In genomic region chr15:63340322-63341060, GRCm38 (mm10) we compare ENCODE assay signal across 9 mouse cellular contexts.
DNase-seq lines count a peak whose midpoint lies in the region; ATAC-seq and TF ChIP-seq lines count a peak whose summit lies in the region.
"Had no signal": no experiment of that assay in that cellular context is flagged by ENCODE, and none has a peak within 500 bp of the region (broad histone marks: within the 10 kb centered on the region; RNA-seq: fewer than 3 reads in every experiment).

No protein-coding gene starts in this region.

- H3K27me3 ChIP-seq in midbrain, postnatal 0 days (ENCODE audit: insufficient read depth, low read length) = no peaks in the 10 kb centered on the region
- H3K27me3 ChIP-seq in midbrain, embryonic 11.5 days (ENCODE audit: control insufficient read depth, insufficient read depth, low read length) = no peaks in the 10 kb centered on the region
- no peaks in the 10 kb centered on the region for H3K27me3 ChIP-seq in embryonic facial prominence, embryonic 14.5 days (replicated peaks; ENCODE audit: control insufficient read depth, insufficient read depth, low read length)
- H3K27me3 ChIP-seq in heart, embryonic 13.5 days (replicated peaks) = no peaks in the 10 kb centered on the region
- H3K27me3 ChIP-seq: liver, embryonic 13.5 days had no signal

- no peak overlapping the region for H3K27ac ChIP-seq in midbrain, postnatal 0 days (ENCODE audit: low read depth, low read length)
- H3K27ac ChIP-seq in midbrain, embryonic 11.5 days (ENCODE audit: low read depth, low read length) = no peak overlapping the region
- H3K27ac ChIP-seq in embryonic facial prominence, embryonic 14.5 days (replicated peaks; ENCODE audit: low read depth, low read length) = peak overlapping the region; percentile 16; the same call in 1 of the 2 replicates
- H3K27ac ChIP-seq in heart, embryonic 13.5 days (replicated peaks) = peak overlapping the region; percentile 70
- H3K27ac ChIP-seq: liver, embryonic 13.5 days had no signal

- no peaks in the 10 kb centered on the region for H3K9me3 ChIP-seq in midbrain, postnatal 0 days (ENCODE audit: low read length)
- no peaks in the 10 kb centered on the region for H3K9me3 ChIP-seq in midbrain, embryonic 11.5 days (ENCODE audit: control insufficient read depth, low read length)
- H3K9me3 ChIP-seq in embryonic facial prominence, embryonic 14.5 days (ENCODE audit: control insufficient read depth, low read length) = 0 out of 2 replicates have a peak, but pooled peaks cover 4% of the 10 kb centered on the region
- H3K9me3 ChIP-seq in heart, embryonic 13.5 days = no peaks in the 10 kb centered on the region
- H3K9me3 ChIP-seq: liver, embryonic 13.5 days had no signal

- H3K4me1 ChIP-seq in midbrain, postnatal 0 days (ENCODE audit: insufficient read depth, low read length) = no peaks in the 10 kb centered on the region
- no peaks in the 10 kb centered on the region for H3K4me1 ChIP-seq in midbrain, embryonic 11.5 days (ENCODE audit: control insufficient read depth, insufficient read depth, low read length)
- H3K4me1 ChIP-seq in embryonic facial prominence, embryonic 14.5 days (ENCODE audit: control insufficient read depth, insufficient read depth, low read length) = peaks cover 13% of the 10 kb centered on the region
- peaks cover 23% of the 10 kb centered on the region for H3K4me1 ChIP-seq in heart, embryonic 13.5 days

- ATAC-seq in midbrain, postnatal 0 days (ENCODE audit: low FRiP score) = peak; percentile 27; the same call in 1 of the 2 replicates
- no peak for ATAC-seq in midbrain, embryonic 11.5 days (ENCODE audit: low FRiP score)
- ATAC-seq in embryonic facial prominence, embryonic 14.5 days (ENCODE audit: low read depth) = peak; percentile 98
- ATAC-seq in heart, embryonic 13.5 days (ENCODE audit: extremely low read depth, insufficient number of reproducible peaks, low FRiP score, low TSS enrichment) = no peak

- H3K4me2 ChIP-seq in midbrain, postnatal 0 days (ENCODE audit: low read depth, low read length, poor library complexity, severe bottlenecking) = no peak overlapping the region
- H3K4me2 ChIP-seq in midbrain, embryonic 11.5 days = no peak overlapping the region
- no peak overlapping the region for H3K4me2 ChIP-seq in embryonic facial prominence, embryonic 14.5 days (ENCODE audit: low read depth, low read length)
- H3K4me2 ChIP-seq in heart, embryonic 13.5 days = peak overlapping the region; percentile 19; the same call in 1 of the 2 replicates
- H3K4me2 ChIP-seq: liver, embryonic 13.5 days had no signal

- peak; percentile 77 for DNase-seq in midbrain, postnatal 0 days (ENCODE audit: low spot score)
- no peak for DNase-seq in midbrain, embryonic 11.5 days (ENCODE audit: low spot score, missing footprints)
- peak; percentile 98 for DNase-seq in embryonic facial prominence, embryonic 14.5 days (ENCODE audit: low spot score)
- DNase-seq in kidney, postnatal 14 days = peak; percentile 77
- peak; percentile 65 for DNase-seq in mesoderm, embryonic 11.5 days (ENCODE audit: low read depth, low spot score)
- peak; percentile 56 for DNase-seq in thymus, postnatal 14 days
- DNase-seq in cerebellum, adult 9-11 months = no peak
- DNase-seq: liver, embryonic 13.5 days had no signal

- peak; percentile 52 for TF ChIP-seq CTCF in midbrain, postnatal 0 days (IDR thresholded peaks at IDR 0.05)

- no peak overlapping the region for H3K4me3 ChIP-seq in midbrain, postnatal 0 days (ENCODE audit: low read depth, low read length)
- no peak overlapping the region for H3K4me3 ChIP-seq in midbrain, embryonic 11.5 days (ENCODE audit: low read depth, low read length)
- no peak overlapping the region for H3K4me3 ChIP-seq in embryonic facial prominence, embryonic 14.5 days (ENCODE audit: low read depth, low read length)
- H3K4me3 ChIP-seq in heart, embryonic 13.5 days = no peak overlapping the region
- H3K4me3 ChIP-seq: liver, embryonic 13.5 days had no signal

- H3K36me3 ChIP-seq in midbrain, postnatal 0 days (ENCODE audit: insufficient read depth, low read length) = no peaks in the 10 kb centered on the region
- no peaks in the 10 kb centered on the region for H3K36me3 ChIP-seq in midbrain, embryonic 11.5 days (ENCODE audit: control insufficient read depth, insufficient read depth, low read length)
- H3K36me3 ChIP-seq in embryonic facial prominence, embryonic 14.5 days (ENCODE audit: control insufficient read depth, insufficient read depth, low read length) = no peaks in the 10 kb centered on the region
- H3K36me3 ChIP-seq in heart, embryonic 13.5 days = no peaks in the 10 kb centered on the region
- H3K36me3 ChIP-seq: liver, embryonic 13.5 days had no signal

- no peak overlapping the region for H3K9ac ChIP-seq in midbrain, postnatal 0 days (replicated peaks; ENCODE audit: low read length, poor library complexity, severe bottlenecking)
- H3K9ac ChIP-seq in midbrain, embryonic 11.5 days (ENCODE audit: low read length) = no peak overlapping the region
- no peak overlapping the region for H3K9ac ChIP-seq in embryonic facial prominence, embryonic 14.5 days (ENCODE audit: low read depth, low read length)
- H3K9ac ChIP-seq in heart, embryonic 13.5 days = no peak overlapping the region
- H3K9ac ChIP-seq: liver, embryonic 13.5 days had no signal

- 40% methylated on average over 6 of the region's 6 CpGs for WGBS in midbrain, postnatal 0 days
- 43% methylated on average over 6 of the region's 6 CpGs for WGBS in midbrain, embryonic 11.5 days
- WGBS in embryonic facial prominence, embryonic 14.5 days = 10% methylated on average over 6 of the region's 6 CpGs
- WGBS in heart, embryonic 13.5 days = 11% methylated on average over 6 of the region's 6 CpGs

Comparison
In these comparisons a context has a peak if more than half of its experiments do, and no peak if none do; other contexts are left out.
1. ATAC-seq: peak in midbrain, postnatal 0 days (single experiment) and embryonic facial prominence, embryonic 14.5 days (single experiment); none in midbrain, embryonic 11.5 days (single experiment) and heart, embryonic 13.5 days (single experiment).
2. DNase-seq: peak in midbrain, postnatal 0 days (single experiment), embryonic facial prominence, embryonic 14.5 days (single experiment), kidney, postnatal 14 days (single experiment), mesoderm, embryonic 11.5 days (single experiment) and thymus, postnatal 14 days (single experiment); none in midbrain, embryonic 11.5 days (single experiment) and cerebellum, adult 9-11 months (single experiment).
3. H3K27ac ChIP-seq: peak in embryonic facial prominence, embryonic 14.5 days (single experiment) and heart, embryonic 13.5 days (single experiment); none in midbrain, postnatal 0 days (single experiment) and midbrain, embryonic 11.5 days (single experiment).